Mouse (Mus musculus) yolk sac, embryonic 10.5 days (tissue): ENCODE measurements around the gene Snca.
A peak's percentile ranks its signal among the peaks of the same experiment; 100 is the strongest.

Experiments
- DNase-seq: peaks from one replicate; pipeline ENCODE4 v3.0.0-alpha.2; 2017; ENCODE audit warnings: low spot score

Snca gene

GRCm38 (mm10) chr6:60829282-60829891 lies at the start of gene Snca:
Snca (minus strand) TSS chr6:60829855.
- DNase-seq = no peak

GRCm38 (mm10) chr6:60870126-60870525 lies 40.5 kb upstream of the Snca start:
- no peak for DNase-seq

GRCm38 (mm10) chr6:60856599-60856998 lies 26.9 kb upstream of the Snca start:
- no peak for DNase-seq

GRCm38 (mm10) chr6:60851690-60852089 lies 22.0 kb upstream of the Snca start:
- no peak for DNase-seq

GRCm38 (mm10) chr6:60828429-60829264 lies 1.0 kb downstream of the Snca start:
- peak; percentile 61 for DNase-seq

GRCm38 (mm10) chr6:60828047-60828428 lies 1.6 kb downstream of the Snca start:
- DNase-seq = peak; percentile 45

- no peak for DNase-seq
Observed at GRCm38 (mm10) chr6:60827290-60827689, 2.4 kb downstream of the Snca start.

GRCm38 (mm10) chr6:60819272-60819671 lies 10.4 kb downstream of the Snca start:
- no peak for DNase-seq

GRCm38 (mm10) chr6:60813516-60813915 lies 16.1 kb downstream of the Snca start:
- DNase-seq = no peak

GRCm38 (mm10) chr6:60798266-60798665 lies 31.4 kb downstream of the Snca start:
- DNase-seq = no peak

- DNase-seq = no peak
Observed at GRCm38 (mm10) chr6:60793659-60794365, 35.8 kb downstream of the Snca start.

- DNase-seq = no peak
Observed at GRCm38 (mm10) chr6:60786955-60787354, 42.7 kb downstream of the Snca start.

GRCm38 (mm10) chr6:60771899-60772298 lies 57.8 kb downstream of the Snca start:
- DNase-seq = no peak

GRCm38 (mm10) chr6:60765696-60766095 lies 64.0 kb downstream of the Snca start:
- DNase-seq = no peak

GRCm38 (mm10) chr6:60762864-60763263 lies 66.8 kb downstream of the Snca start:
- no peak for DNase-seq

- DNase-seq = no peak
Observed at GRCm38 (mm10) chr6:60761710-60762109, 67.9 kb downstream of the Snca start.

GRCm38 (mm10) chr6:60754975-60755374 lies 74.7 kb downstream of the Snca start:
- no peak for DNase-seq

GRCm38 (mm10) chr6:60745965-60746364 lies 83.7 kb downstream of the Snca start:
- no peak for DNase-seq

- no peak for DNase-seq
Observed at GRCm38 (mm10) chr6:60741427-60742071, 88.1 kb downstream of the Snca start.

- no peak for DNase-seq
Observed at GRCm38 (mm10) chr6:60739776-60740175, 89.9 kb downstream of the Snca start.

- no peak for DNase-seq
Observed at GRCm38 (mm10) chr6:60731164-60731563, 98.5 kb downstream of the Snca start.

GRCm38 (mm10) chr6:60724110-60724829 lies 105.4 kb downstream of the Snca start:
- no peak for DNase-seq
